Mouse (Mus musculus) olfactory bulb, adult 2 months (tissue): ENCODE results near the gene Pla2g4a.

Experiments
- CTCF ChIP-seq: fragments of 200-500 bp; IDR thresholded peaks from 2 replicates; pipeline ENCODE4 v1.5.1; 2012; ENCODE audit warnings: low read depth, mild to moderate bottlenecking, low read length, moderate library complexity; ENCODE audit not compliant: insufficient read depth
- POLR2A ChIP-seq: fragments of 200-500 bp; IDR thresholded peaks from 2 replicates; pipeline ENCODE4 v1.6.1; 2012; ENCODE audit warnings: mild to moderate bottlenecking, low read depth, low read length, moderate library complexity; ENCODE audit not compliant: insufficient read depth

GRCm38 (mm10) chr1:149894940-149895339, 66.2 kb downstream of the Pla2g4a start:
- no peak for TF ChIP-seq CTCF
- no peak for TF ChIP-seq POLR2A
